8 mouse cellular contexts compared by ENCODE assay signal in genomic region chr7:143313572-143314319, GRCm38 (mm10).
A peak's percentile ranks its signal among the peaks of the same experiment; 100 is the strongest.
DNase-seq lines count a peak whose midpoint lies in the region; ATAC-seq lines count a peak whose summit lies in the region.

No protein-coding gene starts in this region.

- no peak for ATAC-seq in kidney, embryonic 15.5 days (replicated peaks; ENCODE audit: low FRiP score)
- ATAC-seq in erythroblast, adult 5-6 weeks (replicated peaks; ENCODE audit: low FRiP score, poor library complexity, severe bottlenecking), result no peak

- no peaks in the 10 kb centered on the region for H3K9me3 ChIP-seq in kidney, embryonic 15.5 days (replicated peaks)
- no peaks in the 10 kb centered on the region for H3K9me3 ChIP-seq in midbrain, embryonic 10.5 days (replicated peaks)

- 64% methylated on average over 11 of the region's 11 CpGs for WGBS in kidney, embryonic 15.5 days
- WGBS in midbrain, embryonic 10.5 days, result 88% methylated on average over 11 of the region's 11 CpGs

- H3K4me2 ChIP-seq in kidney, embryonic 15.5 days, result no peak overlapping the region

- peak; percentile 25 for DNase-seq in adrenal gland, adult 8-10 months
- DNase-seq in gastrocnemius, postnatal 36 days, result peak; percentile 68 to 69
- DNase-seq in lung, postnatal 14 days, result peak; percentile 88
- no peak for DNase-seq in frontal cortex, postnatal 14 days (ENCODE audit: low spot score in 2 of 2)
- no peak for DNase-seq in midbrain, embryonic 10.5 days (ENCODE audit: low spot score)
- DNase-seq in right cerebral cortex, postnatal 10 days (ENCODE audit: low spot score in 2 of 2), result no peak

- H3K9ac ChIP-seq in kidney, embryonic 15.5 days, result no peak overlapping the region

- H3K4me3 ChIP-seq in kidney, embryonic 15.5 days (replicated peaks), result no peak overlapping the region
- H3K4me3 ChIP-seq in midbrain, embryonic 10.5 days, result no peak overlapping the region

- H3K27me3 ChIP-seq in kidney, embryonic 15.5 days, result no peaks in the 10 kb centered on the region
- H3K27me3 ChIP-seq in midbrain, embryonic 10.5 days (ENCODE audit: low read depth, poor library complexity, severe bottlenecking), result no peaks in the 10 kb centered on the region

- intact Hi-C loops in gastrocnemius, postnatal 36 days (cut with DNase I), result no loop called here

- H3K4me1 ChIP-seq in kidney, embryonic 15.5 days, result peaks cover 45% of the 10 kb centered on the region
- peaks cover 28% of the 10 kb centered on the region for H3K4me1 ChIP-seq in midbrain, embryonic 10.5 days

- peak overlapping the region; percentile 59 for H3K27ac ChIP-seq in kidney, embryonic 15.5 days
- no peak overlapping the region for H3K27ac ChIP-seq in midbrain, embryonic 10.5 days (replicated peaks)

- H3K36me3 ChIP-seq in kidney, embryonic 15.5 days, result no peaks in the 10 kb centered on the region
- no peaks in the 10 kb centered on the region for H3K36me3 ChIP-seq in midbrain, embryonic 10.5 days

Comparison
In these comparisons a context has a peak if more than half of its experiments do, and no peak if none do; other contexts are left out.
1. DNase-seq: peak in adrenal gland, adult 8-10 months (single experiment), gastrocnemius, postnatal 36 days (2 of 2) and lung, postnatal 14 days (single experiment); none in frontal cortex, postnatal 14 days (0 of 2), midbrain, embryonic 10.5 days (single experiment) and right cerebral cortex, postnatal 10 days (0 of 2).